Mouse (Mus musculus): ENCODE data around the gene Igf1r.

DNA sequence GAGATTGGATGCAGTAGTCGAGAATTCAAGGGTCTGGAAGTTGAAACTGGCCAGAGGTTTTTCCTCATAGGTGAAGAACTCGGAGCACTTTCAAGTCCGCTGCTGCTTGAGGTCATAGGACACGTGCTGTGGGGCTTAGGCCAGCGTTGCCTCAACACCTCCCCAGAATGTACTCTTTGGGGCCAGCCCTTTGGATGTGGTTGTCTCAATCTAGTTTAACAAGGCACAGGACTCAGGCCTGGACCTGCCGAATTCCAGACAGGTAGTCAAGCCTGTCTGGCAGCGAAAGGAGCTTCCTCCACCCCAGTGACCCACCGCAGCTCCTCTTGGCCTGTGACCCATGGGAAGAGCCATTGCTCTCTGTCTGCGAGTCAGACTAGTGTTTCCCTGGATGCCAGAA lies 16.4 kb downstream of the Igf1r start:
- TF ChIP-seq POLR2A (IDR thresholded peaks at IDR 0.05; ENCODE audit: borderline replicate concordance, control insufficient read depth, low read depth, low read length) (no peak), CTCF (IDR thresholded peaks at IDR 0.05; ENCODE audit: control insufficient read depth, insufficient read depth, low read length) (no peak)
